Mouse (Mus musculus): ENCODE data around the gene Gatad2a. TPM values are rescaled to one million over a fixed set of nuclear protein-coding genes. Genes with fewer than 3 reads are reported as not detected.

The Gatad2a gene
- polyA plus RNA-seq (2012; rRNA removed): 20.8 and 21.0 TPM in 2 replicates

GRCm38 (mm10) chr8:69995776-69996588 is at the start of gene Gatad2a:
Gene Gatad2a, minus strand, starts transcription at chr8:69996384.

GRCm38 (mm10) chr8:70042583-70043455 is 46.6 kb upstream of the Gatad2a start, which contains the start of the genes Mau2 and Sugp1:
Gene Mau2, minus strand, starts transcription at chr8:70042734.
Gene Sugp1, plus strand, starts transcription at chr8:70042813.

DNA sequence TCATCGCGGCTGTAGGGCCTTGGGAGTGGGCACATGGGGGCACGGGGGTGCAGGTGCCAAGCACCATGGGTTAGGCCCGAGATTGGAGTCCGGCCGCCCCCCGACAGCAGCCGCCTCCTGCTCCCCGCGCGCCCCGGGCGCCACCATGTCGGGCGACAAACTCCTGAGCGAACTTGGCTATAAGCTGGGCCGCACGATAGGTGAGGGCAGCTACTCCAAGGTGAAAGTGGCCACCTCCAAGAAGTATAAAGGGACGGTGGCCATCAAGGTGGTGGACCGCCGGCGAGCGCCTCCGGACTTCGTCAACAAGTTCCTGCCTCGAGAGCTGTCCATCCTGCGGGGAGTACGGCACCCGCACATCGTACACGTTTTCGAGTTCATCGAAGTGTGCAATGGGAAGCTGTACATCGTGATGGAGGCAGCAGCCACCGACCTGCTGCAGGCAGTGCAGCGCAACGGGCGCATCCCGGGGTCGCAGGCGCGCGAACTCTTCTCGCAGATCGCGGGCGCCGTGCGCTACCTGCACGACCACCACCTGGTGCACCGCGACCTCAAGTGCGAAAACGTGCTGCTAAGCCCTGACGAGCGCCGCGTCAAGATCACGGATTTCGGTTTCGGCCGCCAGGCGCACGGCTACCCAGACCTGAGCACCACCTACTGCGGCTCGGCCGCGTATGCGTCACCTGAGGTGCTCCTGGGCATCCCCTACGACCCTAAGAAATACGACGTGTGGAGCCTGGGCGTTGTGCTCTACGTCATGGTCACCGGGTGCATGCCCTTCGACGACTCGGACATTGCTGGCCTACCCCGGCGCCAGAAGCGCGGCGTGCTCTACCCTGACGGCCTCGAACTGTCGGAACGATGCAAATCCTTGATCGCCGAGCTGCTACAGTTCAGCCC is 93.8 kb downstream of the Gatad2a start, which contains the start of the genes Tssk6, Ndufa13 and Yjefn3:
TSS of gene Tssk6 (plus strand) at position 22 of the 900 bp plus-strand sequence.
TSS of gene Ndufa13 (minus strand) at position 396 of the 900 bp plus-strand sequence.
TSS of gene Yjefn3 (minus strand) at position 550 of the 900 bp plus-strand sequence.

DNA sequence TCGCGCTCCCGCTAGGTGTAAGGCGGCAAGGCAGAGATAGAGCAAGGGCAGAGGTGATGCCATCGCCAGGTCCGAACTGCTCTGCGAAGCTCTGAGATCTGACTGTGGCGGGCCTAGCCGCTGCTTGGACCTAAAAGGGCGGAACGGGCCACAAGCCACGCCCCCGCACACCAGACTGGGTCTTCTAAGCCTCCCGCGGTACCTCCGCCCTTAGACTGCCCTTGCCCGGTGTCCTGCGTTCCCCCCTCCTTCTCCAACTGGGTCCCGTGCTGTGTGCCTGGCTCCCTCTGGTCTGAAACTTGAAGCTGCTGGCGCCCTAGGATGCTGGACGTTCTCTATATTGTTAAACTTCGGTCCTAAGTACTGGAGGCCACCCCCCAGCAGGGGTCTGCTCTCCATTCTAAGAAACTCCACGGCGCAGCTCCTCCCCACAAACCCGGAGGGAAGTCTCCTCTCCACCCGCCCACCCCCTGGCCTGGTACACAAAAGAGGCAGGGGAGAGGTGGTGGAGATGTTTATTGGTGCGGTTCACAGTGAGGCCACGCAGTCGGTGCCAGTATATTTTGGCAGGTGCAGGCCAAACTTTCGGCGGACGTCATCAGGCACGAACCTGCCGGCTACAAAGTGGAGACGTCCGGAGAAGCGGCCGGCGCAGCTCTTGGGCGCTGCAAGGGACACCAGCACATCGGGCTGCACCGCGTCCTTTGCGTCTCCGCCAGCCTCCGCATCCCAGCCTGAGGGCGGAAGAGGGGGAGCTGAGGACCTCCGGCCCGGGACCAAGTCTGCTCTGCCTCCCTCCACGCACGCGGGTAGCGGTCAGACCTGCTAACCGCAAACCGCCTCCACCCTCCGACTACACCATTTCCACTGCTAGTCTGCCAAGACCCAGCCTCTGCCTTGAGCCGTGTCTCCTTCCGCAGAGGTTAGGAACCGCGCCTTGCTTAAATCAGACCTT is 108.6 kb downstream of the Gatad2a start, which contains the start of gene Cilp2:
TSS of gene Cilp2 (minus strand) at position 399 of the 955 bp plus-strand sequence.

Other genes with a start within 250 kb of the Gatad2a start
- 7.2 and 8.6 TPM in 2 replicates for gene Zfp963, start 246.4 kb downstream of the Gatad2a start, polyA plus RNA-seq (2012; rRNA removed)
- 0.95 and 1.2 TPM in 2 replicates for gene Gm20422, start 221.5 kb downstream of the Gatad2a start, polyA plus RNA-seq (2012; rRNA removed)
- 75.2 and 80.1 TPM in 2 replicates for gene Atp13a1, start 205.2 kb downstream of the Gatad2a start, polyA plus RNA-seq (2012; rRNA removed)
- gene Zfp866, start 205.2 kb downstream of the Gatad2a start, polyA plus RNA-seq (2012; rRNA removed): 32.2 and 32.9 TPM in 2 replicates
- gene Gmip, start 187.7 kb downstream of the Gatad2a start, polyA plus RNA-seq (2012; rRNA removed): 85.4 and 95.9 TPM in 2 replicates
- gene Lpar2, start 174.0 kb downstream of the Gatad2a start, polyA plus RNA-seq (2012; rRNA removed): 5.8 and 6.4 TPM in 2 replicates
- gene Pbx4, start 163.9 kb downstream of the Gatad2a start, polyA plus RNA-seq (2012; rRNA removed): 29.2 and 35.4 TPM in 2 replicates
- gene Cilp2, start 108.7 kb downstream of the Gatad2a start, polyA plus RNA-seq (2012; rRNA removed): 7.6 and 7.8 TPM in 2 replicates
- 0.47 and 0.51 TPM in 2 replicates for gene Tssk6, start 94.2 kb downstream of the Gatad2a start, polyA plus RNA-seq (2012; rRNA removed)
- 120 and 129 TPM in 2 replicates for gene Ndufa13, start 93.8 kb downstream of the Gatad2a start, polyA plus RNA-seq (2012; rRNA removed)
- gene Yjefn3, start 93.7 kb downstream of the Gatad2a start, polyA plus RNA-seq (2012; rRNA removed): 10.8 and 11.7 TPM in 2 replicates
- gene Mau2, start 46.4 kb upstream of the Gatad2a start, polyA plus RNA-seq (2012; rRNA removed): 115 and 119 TPM in 2 replicates
- gene Sugp1, start 46.4 kb upstream of the Gatad2a start, polyA plus RNA-seq (2012; rRNA removed): 26.0 and 28.5 TPM in 2 replicates
- gene Tm6sf2, start 76.5 kb upstream of the Gatad2a start, polyA plus RNA-seq (2012; rRNA removed): 5.8 and 6.4 TPM in 2 replicates
- 0.53 and 0.70 TPM in 2 replicates for gene Hapln4, start 87.1 kb upstream of the Gatad2a start, polyA plus RNA-seq (2012; rRNA removed)
- gene Ncan, start 124.5 kb upstream of the Gatad2a start, polyA plus RNA-seq (2012; rRNA removed): 80.6 and 97.8 TPM in 2 replicates
- 28.4 and 28.9 TPM in 2 replicates for gene Nr2c2ap, start 134.9 kb upstream of the Gatad2a start, polyA plus RNA-seq (2012; rRNA removed)
- 14.2 and 16.7 TPM in 2 replicates for gene Rfxank, start 142.8 kb upstream of the Gatad2a start, polyA plus RNA-seq (2012; rRNA removed)
- 107 and 110 TPM in 2 replicates for gene Borcs8, start 143.1 kb upstream of the Gatad2a start, polyA plus RNA-seq (2012; rRNA removed)
- gene Mef2b, start 143.3 kb upstream of the Gatad2a start, polyA plus RNA-seq (2012; rRNA removed): 0.31 and 0.49 TPM in 2 replicates
- 88.0 and 105 TPM in 2 replicates for gene Tmem161a, start 176.0 kb upstream of the Gatad2a start, polyA plus RNA-seq (2012; rRNA removed)
- 30.8 and 32.6 TPM in 2 replicates for gene Slc25a42, start 215.9 kb upstream of the Gatad2a start, polyA plus RNA-seq (2012; rRNA removed)
- gene Sugp2, start 237.8 kb upstream of the Gatad2a start, polyA plus RNA-seq (2012; rRNA removed): 144 and 148 TPM in 2 replicates
- gene Armc6, start 238.1 kb upstream of the Gatad2a start, polyA plus RNA-seq (2012; rRNA removed): 143 and 144 TPM in 2 replicates

All from central nervous system, embryonic 18 days (tissue).